Mouse (Mus musculus) forebrain, embryonic 16.5 days (tissue): ENCODE measurements around the gene Mrrf. TPM values are rescaled to one million over a fixed set of nuclear protein-coding genes. Genes with fewer than 3 reads are reported as not detected.

Experiments used
- polyA plus RNA-seq: library from polyadenylated mRNA; unstranded; fragments of >200 nt; fragmentation: Nextera tagmentation; extraction: Ambion mirVana; gene quantifications from 2 replicates; pipeline ENCODE4 v1.2.1, GENCODE M21; 2015

Mrrf gene
- polyA plus RNA-seq, 1 experiment from 2014 or later = 26.4 TPM

Other genes starting within 250 kb of the Mrrf start
- 2.5 and 3.2 TPM in 2 replicates for gene Ttll11, start 156.5 kb upstream of the Mrrf start, polyA plus RNA-seq
- 240 and 273 TPM in 2 replicates for gene Ndufa8, start 87.0 kb upstream of the Mrrf start, polyA plus RNA-seq
- 1.5 and 2.2 TPM in 2 replicates for gene Morn5, start 86.9 kb upstream of the Mrrf start, polyA plus RNA-seq
- gene Lhx6, start 31.0 kb upstream of the Mrrf start, polyA plus RNA-seq = 37.0 and 48.1 TPM in 2 replicates
- gene Rbm18, start 384 bp downstream of the Mrrf start, polyA plus RNA-seq = 158 and 165 TPM in 2 replicates
- 3.5 and 5.0 TPM in 2 replicates for gene Ptgs1, start 94.0 kb downstream of the Mrrf start, polyA plus RNA-seq
- gene Olfr338, start 237.1 kb downstream of the Mrrf start, polyA plus RNA-seq = 0.04 TPM in 1 of 2 replicates, not detected in the other